Mouse (Mus musculus) MEL (cell line): ENCODE results near the gene Mpi. TPM values are rescaled to one million over a fixed set of nuclear protein-coding genes. Genes with fewer than 3 reads are reported as not detected.

Source experiments
- DNase-seq: peaks from one replicate; pipeline ENCODE4 v3.0.0; 2011; ENCODE audit warnings: low read depth, low spot score
- H3K27ac ChIP-seq: 2 replicates; pipeline ENCODE4 v1.5.1; 2012; ENCODE audit warnings: low read depth, mild to moderate bottlenecking, control low read depth, low read length, moderate library complexity; ENCODE audit not compliant: control insufficient read depth
- H3K27me3 ChIP-seq, 2 experiments: fragments of 150-350 bp in 1 of 2; sonication (generic) in 1 of 2; 2 replicates each; pipeline ENCODE4 v1.6.1; 2012; ENCODE audit warnings: low read length in 2 of 2, mild to moderate bottlenecking in 2 of 2, improper control_type of control experiment in 1 of 2, moderate library complexity in 1 of 2; ENCODE audit not compliant: insufficient read depth in 2 of 2, control insufficient read depth in 1 of 2
- H3K36me3 ChIP-seq, 2 experiments: 2 replicates each; pipeline ENCODE4 v1.6.1; 2012 to 2014; ENCODE audit warnings: low read length in 2 of 2, improper control_type of control experiment in 1 of 2, inconsistent platforms in 1 of 2, mild to moderate bottlenecking in 1 of 2; ENCODE audit not compliant: insufficient read depth in 2 of 2, control insufficient read depth in 1 of 2
- H3K4me1 ChIP-seq, 2 experiments: fragments of 150-350 bp in 1 of 2; sonication (generic) in 1 of 2; 2 replicates each; pipeline ENCODE4 v1.6.1; 2012; ENCODE audit warnings: low read length in 2 of 2, improper control_type of control experiment in 1 of 2, mild to moderate bottlenecking in 1 of 2; ENCODE audit not compliant: insufficient read depth in 2 of 2, control insufficient read depth in 1 of 2
- H3K4me3 ChIP-seq, 2 experiments: fragments of 150-350 bp in 1 of 2; sonication (generic) in 1 of 2; 2 replicates each; pipeline ENCODE4 v1.5.1; 2012; ENCODE audit warnings: low read depth in 2 of 2, low read length in 2 of 2, mild to moderate bottlenecking in 2 of 2, moderate library complexity in 2 of 2, control low read depth in 1 of 2, improper control_type of control experiment in 1 of 2; ENCODE audit not compliant: control insufficient read depth in 1 of 2, insufficient read depth in 1 of 2
- H3K79me2 ChIP-seq: 2 replicates; pipeline ENCODE4 v1.6.1; 2012; ENCODE audit warnings: mild to moderate bottlenecking, low read length, moderate library complexity; ENCODE audit not compliant: control insufficient read depth, poor library complexity, insufficient read depth
- H3K9ac ChIP-seq: 2 replicates; pipeline ENCODE4 v1.6.1; 2012; ENCODE audit warnings: low read depth, mild to moderate bottlenecking, control low read depth, low read length, moderate library complexity; ENCODE audit not compliant: control insufficient read depth, poor library complexity, severe bottlenecking
- H3K9me3 ChIP-seq: fragments of 150-350 bp; sonication (generic); replicated peaks from 2 replicates; pipeline ENCODE4 v1.6.1; 2012; ENCODE audit warnings: mild to moderate bottlenecking, low read length, improper control_type of control experiment, moderate library complexity; ENCODE audit not compliant: insufficient read depth
- BHLHE40 ChIP-seq: IDR thresholded peaks from 2 replicates; pipeline ENCODE4 v1.6.1; 2012; ENCODE audit warnings: low read depth, mild to moderate bottlenecking, inconsistent platforms, low read length, improper control_type of control experiment, borderline replicate concordance
- EP300 ChIP-seq, 2 experiments: IDR thresholded peaks; 2 replicates each; pipeline ENCODE4 v1.6.1; 2011; ENCODE audit warnings: improper control_type of control experiment in 2 of 2, low read length in 2 of 2, low read depth in 1 of 2, mild to moderate bottlenecking in 1 of 2
- GABPA ChIP-seq: IDR thresholded peaks from 2 replicates; pipeline ENCODE4 v1.6.1; 2012; ENCODE audit warnings: low read depth, mild to moderate bottlenecking, inconsistent platforms, low read length, improper control_type of control experiment, moderate library complexity
- HCFC1 ChIP-seq: IDR thresholded peaks from 2 replicates; pipeline ENCODE4 v1.6.1; 2012; ENCODE audit warnings: low read depth, mild to moderate bottlenecking, inconsistent platforms, low read length, improper control_type of control experiment, moderate library complexity
- MAFK ChIP-seq: IDR thresholded peaks from 2 replicates; pipeline ENCODE4 v1.6.1; 2011; ENCODE audit warnings: low read depth, mild to moderate bottlenecking, low read length, improper control_type of control experiment, borderline replicate concordance
- MAX ChIP-seq: IDR thresholded peaks from 2 replicates; pipeline ENCODE4 v1.6.1; 2011; ENCODE audit warnings: low read length, improper control_type of control experiment
- MAZ ChIP-seq: IDR thresholded peaks from 2 replicates; pipeline ENCODE4 v1.6.1; 2012; ENCODE audit warnings: low read depth, mild to moderate bottlenecking, inconsistent platforms, low read length, improper control_type of control experiment
- MEF2A ChIP-seq: IDR thresholded peaks from 2 replicates; pipeline ENCODE4 v1.6.1; 2014; ENCODE audit warnings: low read depth, mild to moderate bottlenecking, inconsistent platforms, low read length, improper control_type of control experiment; ENCODE audit not compliant: poor library complexity, insufficient replicate concordance, severe bottlenecking; ENCODE audit errors: extremely low read depth
- NRF1 ChIP-seq: IDR thresholded peaks from 2 replicates; pipeline ENCODE4 v1.6.1; 2014; ENCODE audit warnings: low read depth, mild to moderate bottlenecking, inconsistent platforms, low read length, improper control_type of control experiment, moderate library complexity; ENCODE audit not compliant: poor library complexity, insufficient read depth, severe bottlenecking
- POLR2A ChIP-seq, 2 experiments: IDR thresholded peaks; 2 replicates each; pipeline ENCODE4 v1.6.1; 2011 to 2012; ENCODE audit warnings: low read length in 2 of 2, mild to moderate bottlenecking in 2 of 2, control low read depth in 1 of 2, improper control_type of control experiment in 1 of 2, low read depth in 1 of 2, moderate library complexity in 1 of 2; ENCODE audit not compliant: control insufficient read depth in 1 of 2, insufficient read depth in 1 of 2, poor library complexity in 1 of 2
- SIN3A ChIP-seq: IDR thresholded peaks from 2 replicates; pipeline ENCODE4 v1.6.1; 2012; ENCODE audit warnings: low read length, improper control_type of control experiment, inconsistent platforms
- TBP ChIP-seq: IDR thresholded peaks from 2 replicates; pipeline ENCODE4 v1.8.0; 2011; ENCODE audit warnings: low read depth, low read length, improper control_type of control experiment
- TCF12 ChIP-seq: IDR thresholded peaks from 2 replicates; pipeline ENCODE4 v1.6.1; 2014; ENCODE audit warnings: low read depth, mild to moderate bottlenecking, inconsistent platforms, low read length, improper control_type of control experiment, moderate library complexity
- ZKSCAN1 ChIP-seq: IDR thresholded peaks from 2 replicates; pipeline ENCODE4 v1.6.1; 2012; ENCODE audit warnings: low read depth, mild to moderate bottlenecking, inconsistent platforms, low read length, improper control_type of control experiment, moderate library complexity
- ZNF384 ChIP-seq: IDR thresholded peaks from 2 replicates; pipeline ENCODE4 v1.6.1; 2012; ENCODE audit warnings: low read depth, mild to moderate bottlenecking, inconsistent platforms, low read length, improper control_type of control experiment
- polyA plus RNA-seq, 2 experiments: library from polyadenylated mRNA; stranded (reverse) in 1 of 2; unstranded in 1 of 2; fragments of >175 nt in 1 of 2; fragments of >200 nt in 1 of 2; gene quantifications; 2 replicates each; pipeline versions ENCODE4 v1.2.1 to v1.2.4; 2012; ENCODE audit warnings: low replicate concordance in 2 of 2, low read depth in 1 of 2; ENCODE audit not compliant: insufficient read length in 2 of 2, insufficient read depth in 1 of 2, missing spikeins in 1 of 2
- total RNA-seq: library from RNA; depleted of rRNA; stranded (reverse); fragments of 300-350 nt; gene quantifications from 2 replicates; pipeline ENCODE4 v1.2.3, GENCODE M21; 2012

Gene Mpi
- total and polyA plus RNA-seq, 3 experiments, result 24.3 to 37.7 TPM; not detected in 1

- TF ChIP-seq BHLHE40, result no peak
- TF ChIP-seq MAZ, result no peak
Measured at GRCm38 (mm10) chr9:57541312-57541711, 11.3 kb downstream of the Mpi start (continued).

GRCm38 (mm10) chr9:57539550-57539949, 13.0 kb downstream of the Mpi start:
- peak; percentile 42 for DNase-seq
- Histone ChIP-seq H3K36me3 (peaks cover 6 to 11% of the 10 kb centered on the region in 2 experiments), H3K27me3 (no peaks in the 10 kb centered on the region), H3K9ac (no peak overlapping the region), H3K9me3 (no peaks in the 10 kb centered on the region), H3K4me1 (peaks cover 5% of the 10 kb centered on the region in 2 experiments; a peak in 3 of 4 replicates), H3K79me2 (peaks cover 16% of the 10 kb centered on the region), H3K27ac (no peak overlapping the region), H3K4me3 (no peak overlapping the region)
- TF ChIP-seq TCF12 (no peak), ZNF384 (peak; percentile 28; the same call in 1 of the 2 replicates), GABPA (no peak), POLR2A (IDR thresholded peaks at IDR 0.05; ENCODE audit: control insufficient read depth in 1 of 2, insufficient read depth in 1 of 2, low read depth in 1 of 2, low read length in 2 of 2, poor library complexity in 1 of 2) (no peak), SIN3A (no peak), MAFK (peak; percentile 86)

- H3K9me3 ChIP-seq, result no peaks in the 10 kb centered on the region
- no peak for DNase-seq
- peak; percentile 33; the same call in 1 of the 2 replicates for TF ChIP-seq HCFC1
- peak; percentile 6; the same call in 1 of the 2 replicates for TF ChIP-seq MEF2A
- no peak for TF ChIP-seq TBP
- no peak for TF ChIP-seq NRF1
- TF ChIP-seq EP300 (IDR thresholded peaks at IDR 0.05; ENCODE audit: low read depth in 1 of 2, low read length in 2 of 2), result 0 out of 4 replicates have a peak, but pooled peaks of 1 of the 2 experiments have one; percentile 0
- TF ChIP-seq MAZ, result 0 out of 2 replicates have a peak, but pooled peaks have one; percentile 10
- 0 out of 2 replicates have a peak, but pooled peaks have one; percentile 4 for TF ChIP-seq MAX
- no peak for TF ChIP-seq GABPA
- TF ChIP-seq SIN3A, result peak; percentile 33; the same call in 1 of the 2 replicates
- no peak for TF ChIP-seq ZKSCAN1
- H3K36me3 ChIP-seq, result peaks cover 8 to 12% of the 10 kb centered on the region in 2 experiments
- H3K4me3 ChIP-seq, result peak overlapping the region; percentile 94 to 97
- H3K9ac ChIP-seq, result peak overlapping the region; percentile 92
- peak overlapping the region; percentile 77 for H3K27ac ChIP-seq
- H3K4me1 ChIP-seq, result peaks cover 5% of the 10 kb centered on the region in 2 experiments; a peak in 3 of 4 replicates
- peaks cover 16% of the 10 kb centered on the region for H3K79me2 ChIP-seq
- no peaks in the 10 kb centered on the region for H3K27me3 ChIP-seq
Measured at GRCm38 (mm10) chr9:57537728-57538181, 14.8 kb downstream of the Mpi start.
